ENCODE assay signal across 16 mouse cellular contexts in the genomic region with DNA sequence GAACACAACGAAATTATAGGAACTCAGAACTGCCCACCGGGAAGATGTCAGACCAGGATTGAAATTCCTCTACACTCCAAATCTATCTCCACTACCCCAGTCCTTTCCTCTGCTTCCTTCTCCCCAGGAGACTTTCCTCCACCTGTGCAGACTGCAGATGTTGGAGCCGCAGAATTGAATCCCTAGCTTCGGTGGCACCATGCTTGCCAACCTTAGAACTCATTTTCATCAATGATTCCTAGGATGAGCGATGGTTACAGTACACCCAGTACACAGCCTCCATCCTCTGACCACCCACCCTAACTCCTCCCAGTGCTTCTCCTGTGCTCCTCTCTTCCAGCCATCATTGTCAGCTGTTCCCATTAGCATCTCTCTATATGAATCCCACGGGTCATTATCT.
"Had no signal": no experiment of that assay in that cellular context is flagged by ENCODE, and none has a peak within 500 bp of the region (broad histone marks: within the 10 kb centered on the region; RNA-seq: fewer than 3 reads in every experiment).

No protein-coding gene starts in this region.

- H3K9me3 ChIP-seq: neural tube, embryonic 13.5 days; neural tube, embryonic 15.5 days; stomach, embryonic 15.5 days had no signal

- H3K9ac ChIP-seq: neural tube, embryonic 13.5 days; neural tube, embryonic 15.5 days; stomach, embryonic 15.5 days had no signal

- H3K4me2 ChIP-seq: neural tube, embryonic 13.5 days; neural tube, embryonic 15.5 days; stomach, embryonic 15.5 days had no signal

- H3K4me3 ChIP-seq: neural tube, embryonic 13.5 days; neural tube, embryonic 15.5 days; stomach, embryonic 15.5 days had no signal

- H3K27ac ChIP-seq: neural tube, embryonic 13.5 days; neural tube, embryonic 15.5 days; stomach, embryonic 15.5 days; stomach, postnatal 0 days had no signal

- DNase-seq: retina, postnatal 1 day; right cerebral cortex, adult 18-20 months; right cerebral cortex, postnatal 14 days; right cerebral cortex, postnatal 25 days; right cerebral cortex, postnatal 4 days; spleen, adult 18-20 months; thymus, adult 18-20 months; thymus, adult 2 months; thymus, postnatal 14 days; thymus, postnatal 25 days; thymus, postnatal 36 days; thymus, postnatal 4 days had no signal

- H3K36me3 ChIP-seq: neural tube, embryonic 13.5 days; neural tube, embryonic 15.5 days; stomach, embryonic 15.5 days had no signal

- H3K27me3 ChIP-seq: neural tube, embryonic 13.5 days; neural tube, embryonic 15.5 days; stomach, embryonic 15.5 days had no signal
